Mouse (Mus musculus) thymus, postnatal 25 days (tissue): Measurements from ENCODE around the gene Mcl1.
"Not testable (repeated sequence)": the region's sequence is repeated elsewhere in the genome, so short reads cannot be mapped to it uniquely, and the experiment has no call there.

Experiments
- DNase-seq: peaks from one replicate; pipeline ENCODE4 v3.0.0; 2022

Mcl1 gene

DNA sequence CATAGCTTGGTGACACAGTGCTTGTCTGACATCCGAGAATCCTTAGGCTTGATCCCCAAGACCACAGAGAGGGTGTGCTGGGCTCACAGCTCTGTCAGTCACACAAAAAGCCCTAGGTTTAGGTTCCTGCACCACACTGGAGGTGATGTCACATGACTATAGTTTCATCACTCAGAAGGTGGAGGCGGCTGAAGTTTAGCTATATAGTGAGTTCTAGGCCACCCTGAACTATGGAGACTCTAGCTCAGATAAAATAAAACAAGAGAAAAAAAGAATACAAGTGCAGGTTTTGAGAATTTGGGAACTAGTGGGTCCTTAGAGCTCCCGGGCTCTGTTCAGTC lies 7.6 kb upstream of the Mcl1 start:
- DNase-seq, result no peak

DNA sequence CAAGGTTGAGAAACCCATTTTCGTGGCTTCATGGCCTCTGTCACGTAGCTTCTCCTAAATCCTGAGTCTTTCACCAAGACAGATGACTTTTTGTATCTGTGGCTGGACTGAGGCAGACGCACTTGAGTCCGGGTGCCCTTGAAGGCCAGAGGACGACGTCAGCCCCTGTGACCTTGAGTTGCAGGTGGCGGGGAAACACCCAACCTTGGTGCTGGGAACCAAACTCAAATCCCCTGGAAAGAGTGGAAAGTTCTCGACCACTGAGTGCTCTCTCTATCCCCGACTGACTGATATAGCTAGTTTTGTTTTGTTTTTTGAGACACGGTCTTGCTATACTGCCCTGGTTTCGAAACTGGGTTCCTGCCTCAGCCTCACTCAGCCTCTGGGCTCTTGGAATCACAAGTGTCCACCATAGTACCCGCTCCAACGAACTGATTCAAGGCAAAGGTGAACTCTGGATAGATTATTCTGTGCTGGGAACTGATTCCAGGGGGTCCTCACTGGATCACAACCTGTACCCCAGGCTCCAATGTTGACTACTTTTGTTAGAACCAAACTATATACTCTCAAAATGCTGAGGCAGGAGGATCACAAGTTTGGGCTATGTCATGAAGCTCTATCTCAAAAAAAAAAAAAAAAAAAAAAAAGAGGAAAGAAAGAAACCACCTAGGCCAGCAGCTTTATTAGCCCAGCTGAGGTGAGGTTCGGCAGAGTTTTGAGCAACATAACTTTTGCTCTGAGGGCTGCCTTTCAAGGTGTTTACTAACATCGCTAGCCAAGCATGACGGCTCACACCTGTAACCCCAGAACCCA lies 7.0 kb upstream of the Mcl1 start:
- DNase-seq, result no peak

DNA sequence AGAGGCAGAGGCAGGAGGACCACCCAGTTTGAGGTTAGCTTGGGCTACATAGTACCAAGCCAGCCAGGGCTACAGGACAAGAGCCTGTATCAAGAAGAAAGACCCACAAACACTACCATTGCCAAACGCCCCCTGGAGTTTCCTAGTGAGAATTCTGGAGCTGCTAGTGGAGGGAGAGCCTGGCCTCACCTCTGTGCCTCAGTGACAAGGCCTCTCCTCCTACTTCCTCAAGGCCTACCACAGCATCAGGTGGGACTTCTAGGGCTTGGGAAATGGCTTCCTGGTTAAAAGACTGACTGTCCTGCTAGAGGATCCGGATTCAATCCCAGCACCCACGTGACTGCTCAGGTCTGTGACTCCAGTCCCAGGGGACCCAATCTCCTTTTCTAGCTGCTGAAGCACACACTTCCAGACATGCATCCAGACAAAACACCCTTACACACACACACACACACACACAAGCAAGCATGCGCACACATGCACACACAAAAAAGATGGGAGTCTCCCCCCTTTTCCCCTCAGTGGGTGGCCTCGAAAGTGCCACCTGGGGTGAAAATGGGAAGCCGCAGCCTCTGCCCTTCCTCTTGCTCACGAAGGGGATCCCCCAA lies 6.3 kb upstream of the Mcl1 start:
- peak; percentile 36 for DNase-seq

DNA sequence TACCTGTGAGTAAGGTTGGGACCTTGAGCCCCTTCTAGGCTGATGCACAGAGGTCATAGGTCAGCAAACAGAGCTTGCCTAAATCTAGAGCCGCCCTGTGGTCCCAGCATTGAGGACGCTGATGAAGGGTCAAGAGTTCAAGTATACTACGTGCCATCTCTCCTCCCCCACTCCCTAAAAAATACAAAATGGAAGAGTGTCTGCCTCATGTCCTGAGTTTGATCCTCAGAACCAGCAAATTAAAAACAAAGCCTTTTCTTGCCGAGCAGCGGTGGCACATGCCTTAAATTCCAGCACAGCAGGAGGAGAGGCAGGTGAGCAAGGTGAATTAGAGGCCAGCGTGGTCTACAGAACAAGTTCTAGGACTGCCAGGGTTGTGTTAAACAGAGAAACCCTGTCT lies 5.7 kb upstream of the Mcl1 start:
- no peak for DNase-seq

DNA sequence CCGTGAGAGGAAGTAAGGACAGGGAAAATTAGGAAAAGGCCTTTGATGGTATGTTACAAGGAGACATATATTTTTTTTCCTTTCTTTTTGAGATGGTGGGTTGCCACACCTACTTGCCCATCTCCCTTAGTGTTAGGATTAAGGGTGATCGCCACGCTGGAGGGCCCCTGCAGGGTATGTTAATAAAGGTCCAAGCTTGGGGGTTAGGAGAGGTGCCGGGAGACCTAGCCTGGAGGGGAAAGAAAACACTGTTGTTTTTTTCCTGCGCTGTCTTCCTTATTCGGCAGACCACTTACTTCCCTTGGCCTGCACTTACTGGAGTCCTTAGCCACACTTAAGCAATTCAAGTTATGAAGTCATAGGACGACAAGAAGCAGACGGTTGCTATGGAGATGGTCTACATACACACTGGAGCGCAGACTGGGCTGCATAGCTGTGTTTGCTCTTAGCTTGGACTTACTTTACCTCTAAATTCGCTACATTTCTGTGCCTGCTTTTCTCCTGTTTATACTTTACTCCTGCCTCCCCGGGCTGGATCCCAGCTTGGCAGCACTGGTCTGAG lies 5.0 kb upstream of the Mcl1 start:
- no peak for DNase-seq

DNA sequence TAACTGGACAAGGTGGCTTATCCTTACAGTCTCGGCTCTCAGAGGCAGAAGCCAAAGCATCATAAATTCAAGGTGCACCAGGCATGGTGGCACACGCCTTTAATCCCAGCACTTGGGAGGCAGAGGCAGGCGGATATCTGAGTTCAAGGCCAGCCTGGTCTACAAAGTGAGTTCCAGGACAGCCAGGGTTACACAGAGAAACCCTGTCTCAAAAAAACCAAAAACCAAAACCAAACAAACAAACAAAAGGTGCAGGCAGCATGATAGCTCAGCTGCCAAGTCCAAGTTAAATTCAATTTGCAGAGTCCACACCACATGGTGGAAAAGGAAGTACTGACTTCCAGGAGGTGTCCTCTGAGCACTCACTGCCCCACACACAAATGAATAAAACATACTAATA lies 4.2 kb upstream of the Mcl1 start:
- not testable (repeated sequence) for DNase-seq

DNA sequence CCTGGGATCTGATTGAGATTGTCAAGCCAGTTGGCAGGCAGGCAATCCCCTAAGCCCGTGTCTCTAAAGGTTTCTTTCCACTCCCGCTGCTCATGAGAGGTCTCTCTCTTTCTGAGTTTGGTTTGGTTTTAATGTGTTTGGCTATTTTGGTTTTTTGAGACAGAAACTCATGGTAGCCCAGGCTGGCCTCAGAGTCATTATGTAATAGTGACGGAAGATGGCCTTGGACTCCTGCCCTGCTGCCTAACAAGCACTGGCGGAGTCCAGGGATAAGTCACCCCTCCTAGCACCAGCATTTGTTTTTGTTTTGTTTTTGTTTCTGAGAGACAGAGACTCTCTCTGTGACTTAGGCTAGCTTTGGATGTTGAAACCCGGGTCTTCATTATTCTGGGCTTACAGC lies 3.2 kb upstream of the Mcl1 start:
- DNase-seq, result no peak

DNA sequence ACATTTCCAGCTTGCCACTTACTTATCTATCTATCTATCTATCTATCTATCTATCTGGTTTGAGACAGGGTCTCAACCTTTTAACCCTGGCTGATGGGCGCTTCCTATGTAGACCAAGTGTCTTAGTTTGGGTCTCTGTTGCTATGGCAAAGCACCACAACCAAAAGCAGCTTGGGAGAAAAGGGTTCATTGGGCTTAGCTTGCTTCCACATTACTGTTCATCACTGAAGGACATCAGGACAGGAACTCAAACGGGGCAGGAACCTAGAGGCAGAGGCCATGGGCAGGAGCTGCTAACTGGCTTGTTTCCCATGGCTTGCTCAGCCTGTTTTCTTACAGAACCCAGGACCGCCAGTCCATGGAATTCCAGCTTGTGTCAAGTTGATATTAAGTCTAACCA lies 1.5 kb upstream of the Mcl1 start:
- no peak for DNase-seq

DNA sequence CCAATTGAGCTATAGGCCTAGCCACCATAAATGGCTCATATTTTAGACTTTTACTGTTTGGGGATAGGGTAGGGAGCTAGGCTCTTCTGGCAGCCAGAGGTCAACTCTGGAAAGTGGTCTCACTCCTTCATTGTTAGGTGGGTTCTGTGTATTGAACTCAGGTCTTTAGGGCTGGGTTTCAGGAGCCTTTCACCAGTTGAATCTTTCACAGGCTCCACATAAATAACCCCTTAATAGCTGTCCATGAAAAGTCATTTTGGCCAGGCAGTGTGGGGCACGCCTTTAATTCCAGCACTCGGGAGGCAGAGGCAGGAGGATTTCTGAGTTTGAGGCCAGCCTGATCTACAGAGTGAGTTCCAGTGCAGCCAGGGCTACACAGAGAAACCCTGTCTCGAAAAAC lies 877 bp upstream of the Mcl1 start:
- no peak for DNase-seq

DNA sequence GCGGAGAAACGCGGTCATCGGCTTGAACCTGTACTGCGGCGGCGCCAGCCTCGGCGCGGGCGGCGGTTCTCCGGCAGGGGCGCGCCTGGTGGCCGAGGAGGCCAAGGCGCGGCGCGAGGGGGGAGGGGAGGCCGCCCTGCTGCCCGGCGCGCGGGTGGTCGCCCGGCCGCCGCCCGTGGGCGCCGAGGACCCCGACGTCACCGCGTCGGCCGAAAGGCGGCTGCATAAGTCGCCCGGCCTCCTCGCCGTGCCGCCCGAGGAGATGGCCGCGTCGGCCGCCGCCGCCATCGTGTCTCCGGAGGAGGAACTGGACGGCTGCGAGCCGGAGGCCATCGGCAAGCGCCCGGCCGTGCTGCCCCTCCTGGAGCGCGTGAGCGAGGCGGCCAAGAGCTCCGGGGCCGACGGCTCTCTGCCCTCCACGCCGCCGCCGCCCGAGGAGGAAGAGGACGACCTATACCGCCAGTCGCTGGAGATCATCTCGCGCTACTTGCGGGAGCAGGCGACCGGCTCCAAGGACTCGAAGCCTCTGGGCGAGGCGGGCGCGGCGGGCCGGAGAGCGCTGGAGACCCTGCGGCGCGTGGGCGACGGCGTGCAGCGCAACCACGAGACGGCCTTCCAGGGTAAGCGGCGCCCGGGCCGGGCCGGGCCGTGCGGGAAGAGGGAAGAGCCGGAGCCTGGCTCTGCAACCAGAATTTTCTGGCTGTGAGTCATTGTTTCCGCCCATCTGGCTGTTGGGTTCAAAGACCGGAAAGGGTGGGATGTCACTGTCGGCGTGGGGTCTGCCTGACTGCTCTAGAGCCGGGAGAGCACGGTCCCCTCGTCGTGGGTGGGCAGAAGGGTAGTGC lies 502 bp downstream of the Mcl1 start:
- peak; percentile 85 for DNase-seq

DNA sequence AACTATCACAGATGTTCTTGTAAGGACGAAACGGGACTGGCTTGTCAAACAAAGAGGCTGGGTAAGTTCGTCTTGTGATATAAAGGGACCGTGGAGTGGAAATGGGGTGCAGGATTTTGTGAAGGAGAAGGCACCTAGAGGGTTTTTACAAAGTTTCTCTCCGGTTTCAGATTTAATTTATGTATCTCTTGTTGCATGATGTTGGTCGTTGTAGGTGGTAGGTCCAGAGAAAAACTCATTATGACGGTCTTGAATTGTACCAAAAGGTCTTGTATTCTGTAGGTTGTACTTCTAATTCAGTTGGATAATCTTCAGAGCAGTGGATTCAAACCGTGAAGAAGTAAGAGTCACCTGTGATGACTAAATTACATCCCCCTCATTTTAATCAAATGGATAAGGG lies 1.4 kb downstream of the Mcl1 start:
- DNase-seq, result no peak

DNA sequence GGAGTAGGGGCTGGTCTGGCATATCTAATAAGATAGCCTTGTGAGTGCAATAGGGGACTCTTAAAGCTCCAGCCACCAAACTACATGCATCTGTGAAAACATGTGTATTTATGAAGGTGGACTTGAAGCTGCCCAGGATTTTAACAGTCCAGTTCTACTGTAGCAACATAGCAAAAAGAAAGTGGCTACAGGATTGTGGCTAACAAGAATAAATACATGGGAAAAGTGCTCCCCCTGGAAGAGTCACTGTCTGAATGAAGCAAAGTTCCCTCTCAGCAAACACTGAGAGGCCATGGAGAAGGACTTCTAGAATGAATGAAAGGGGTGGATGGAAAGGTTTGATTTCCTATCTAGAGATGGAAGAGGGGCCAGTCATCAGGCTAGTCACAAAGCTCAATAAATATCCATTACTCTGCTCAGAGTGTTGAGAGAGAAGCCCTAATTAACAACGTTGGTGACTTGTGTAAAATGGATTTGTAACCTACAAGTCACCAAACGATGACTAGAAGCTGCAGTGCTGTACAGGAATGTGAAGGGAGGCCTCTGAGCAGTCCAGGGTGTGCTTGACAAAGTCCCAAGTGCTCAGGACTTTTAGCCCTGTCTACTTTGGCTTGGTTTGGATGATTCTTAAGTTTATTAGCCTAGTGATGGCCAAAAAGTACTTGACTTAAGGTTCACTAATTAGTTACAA lies 2.3 kb downstream of the Mcl1 start:
- no peak for DNase-seq

DNA sequence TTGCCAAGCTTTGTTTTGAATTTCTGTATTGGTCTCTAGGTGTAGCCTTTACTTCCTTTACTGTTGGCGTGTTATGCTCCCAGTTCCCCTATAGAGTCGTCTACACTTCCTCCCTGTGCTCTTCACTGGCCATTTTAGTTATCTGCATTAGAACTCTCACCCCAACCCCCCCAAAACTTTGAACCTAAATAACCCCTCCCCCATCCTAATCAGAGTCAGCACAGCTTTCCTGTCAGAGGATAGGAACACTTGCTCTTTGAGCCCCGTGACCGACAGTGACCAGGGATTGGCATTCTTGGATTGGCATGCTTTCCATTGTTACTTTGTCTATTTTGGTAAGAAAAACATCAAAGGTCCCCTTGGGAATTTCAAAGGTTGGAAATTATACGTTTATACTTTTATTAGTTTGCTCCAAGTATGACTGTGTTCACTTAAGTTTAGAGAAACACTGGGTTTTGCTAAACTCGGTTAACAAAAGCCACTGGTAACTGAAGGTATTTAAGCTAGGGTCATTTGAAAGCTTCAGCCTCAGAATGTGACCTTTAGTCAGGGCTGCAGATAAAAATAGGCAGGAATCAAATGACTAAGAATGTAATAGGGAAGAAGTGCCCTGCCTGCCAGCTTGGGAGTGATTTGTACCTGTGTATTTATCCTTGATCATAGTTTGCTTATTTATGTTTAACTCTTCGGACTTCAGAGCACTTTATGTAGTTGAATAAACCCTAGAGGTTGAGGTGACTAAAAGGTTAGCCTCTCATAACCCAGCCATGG lies 3.5 kb downstream of the Mcl1 start:
- DNase-seq, result no peak

DNA sequence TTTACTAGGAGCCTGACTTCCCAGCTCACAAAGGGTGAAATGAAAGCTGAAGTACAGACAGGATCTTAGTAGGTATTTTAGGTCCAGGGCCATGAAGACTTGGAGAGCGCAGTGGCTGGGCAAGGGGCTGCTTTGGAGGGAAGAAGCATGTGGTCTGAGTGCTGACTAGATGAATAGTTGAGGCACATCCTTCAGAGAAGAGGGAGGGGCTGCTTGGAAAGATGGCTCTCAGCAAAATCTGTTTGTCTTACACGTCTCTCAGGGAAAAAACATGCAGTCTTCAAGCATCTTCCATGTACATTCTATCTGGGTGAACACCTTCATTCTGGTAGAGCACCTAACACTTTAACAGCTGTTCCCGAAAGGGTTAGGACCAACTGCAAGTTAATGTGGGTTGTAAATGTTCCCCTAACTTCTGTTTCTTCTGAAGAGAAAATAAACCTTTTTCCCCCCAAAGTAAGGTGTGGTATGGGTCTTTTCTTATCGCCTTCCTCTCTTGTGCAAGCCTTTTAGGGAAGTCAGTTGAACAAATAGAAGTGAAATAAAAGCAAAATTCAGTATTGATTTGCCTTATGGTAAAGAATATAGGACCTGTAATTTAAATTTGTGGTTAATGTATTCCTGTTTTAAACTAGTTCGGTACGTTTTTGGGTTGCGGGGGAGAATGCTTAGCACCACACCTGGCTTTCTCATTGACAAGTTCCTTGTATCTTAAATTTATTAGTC lies 4.3 kb downstream of the Mcl1 start:
- DNase-seq, result no peak

DNA sequence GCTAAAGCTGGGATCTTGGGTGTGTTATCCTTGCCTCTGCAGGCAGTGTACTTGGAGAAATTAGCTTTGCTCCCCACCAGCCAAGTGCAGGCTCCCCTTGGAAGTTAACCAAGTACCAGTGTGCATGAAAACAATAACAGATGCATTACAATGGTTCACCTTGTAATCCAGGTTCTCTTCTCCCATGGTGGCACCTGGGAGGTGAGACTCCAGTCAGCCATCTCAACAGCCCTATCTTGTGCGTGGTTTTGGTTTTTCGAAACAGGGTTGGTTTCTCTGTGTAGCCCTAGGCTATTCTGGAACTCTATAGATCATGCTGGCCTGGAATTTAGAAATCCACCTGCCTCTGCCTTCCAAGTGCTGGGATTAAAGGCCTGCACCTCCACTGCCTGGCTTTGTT lies 4.9 kb downstream of the Mcl1 start:
- DNase-seq, result no peak

DNA sequence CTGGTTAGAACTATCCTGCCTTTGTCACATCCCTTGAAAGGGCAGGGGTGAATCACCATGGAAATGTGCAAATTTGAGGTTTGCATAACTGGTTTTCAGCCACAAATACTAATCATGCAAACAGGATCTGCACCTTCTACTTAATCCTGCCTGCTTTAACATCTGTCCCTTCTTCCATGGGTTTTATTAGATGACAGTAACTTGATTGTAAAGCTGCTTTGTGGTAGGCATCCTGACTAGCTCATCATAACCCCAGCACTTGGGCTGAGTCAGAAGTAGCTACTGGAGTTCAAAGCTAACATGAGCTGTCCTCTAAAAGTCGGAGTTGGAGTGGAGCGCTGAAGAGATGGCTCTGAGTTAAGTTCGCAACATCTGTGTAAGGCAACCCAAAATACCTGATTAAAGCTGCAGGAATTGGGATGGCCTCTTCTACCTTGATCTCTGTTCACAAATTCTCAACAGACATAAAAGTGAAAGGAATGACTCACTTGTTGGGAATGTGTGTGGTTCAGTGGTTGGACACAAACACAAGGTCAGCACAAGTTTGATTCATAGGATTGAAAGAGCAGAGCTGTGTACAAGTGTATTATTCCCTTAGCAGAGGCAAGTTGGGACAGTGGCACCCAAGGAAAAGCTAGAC lies 5.5 kb downstream of the Mcl1 start:
- no peak for DNase-seq

DNA sequence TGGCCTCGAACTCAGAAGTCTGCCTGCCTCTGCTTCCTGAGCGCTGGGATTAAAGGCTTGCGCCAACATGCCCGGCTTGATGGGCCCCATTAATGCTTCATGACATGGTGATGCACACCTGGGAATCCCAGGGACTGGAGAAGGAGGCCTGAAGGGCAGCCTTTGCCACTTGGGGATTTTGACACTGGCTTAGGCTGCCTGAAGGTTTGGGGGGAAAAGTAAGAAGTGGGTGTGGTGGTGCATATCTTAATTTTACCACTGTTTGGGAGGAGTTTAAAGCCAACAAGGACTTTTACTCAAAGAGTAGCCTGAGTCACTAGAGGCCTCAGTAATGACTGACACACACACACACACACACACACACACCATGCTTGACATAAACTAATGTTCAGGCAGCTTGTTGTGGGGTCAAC lies 6.4 kb downstream of the Mcl1 start:
- DNase-seq, result no peak

DNA sequence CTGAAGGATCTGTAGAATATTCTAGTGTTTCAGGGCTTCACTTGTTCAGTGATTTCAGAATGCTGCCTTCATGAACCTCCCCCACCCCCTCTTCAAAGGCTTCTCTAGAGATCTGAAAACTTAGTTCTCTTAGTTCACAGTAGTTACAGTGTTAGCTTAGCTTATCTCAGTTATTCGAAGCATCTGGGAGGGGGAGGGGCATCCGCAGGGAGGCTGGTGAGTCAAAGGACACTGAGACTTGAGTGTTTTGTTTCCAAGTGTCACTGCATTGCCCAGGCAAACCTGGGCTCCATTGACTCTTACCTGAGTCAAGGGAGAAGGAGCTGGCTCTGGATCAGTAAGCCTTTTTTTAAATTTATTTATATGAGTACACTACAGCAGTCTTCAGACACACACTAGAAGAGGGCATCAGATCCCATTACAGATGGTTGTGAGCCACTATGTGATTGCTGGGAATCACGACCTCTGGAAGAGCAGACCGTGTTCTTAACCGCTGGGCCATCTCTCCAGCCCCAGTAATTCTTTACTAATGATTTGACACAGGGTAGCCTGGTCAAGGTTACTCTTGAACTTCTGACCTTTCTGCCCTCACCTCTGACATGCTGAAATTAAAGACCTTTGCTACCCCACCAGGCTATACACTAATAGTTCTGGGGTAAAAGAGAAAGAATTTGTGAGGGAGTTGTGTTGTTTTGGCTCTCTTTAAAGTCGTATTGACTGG lies 7.7 kb downstream of the Mcl1 start:
- DNase-seq, result peak; percentile 82

DNA sequence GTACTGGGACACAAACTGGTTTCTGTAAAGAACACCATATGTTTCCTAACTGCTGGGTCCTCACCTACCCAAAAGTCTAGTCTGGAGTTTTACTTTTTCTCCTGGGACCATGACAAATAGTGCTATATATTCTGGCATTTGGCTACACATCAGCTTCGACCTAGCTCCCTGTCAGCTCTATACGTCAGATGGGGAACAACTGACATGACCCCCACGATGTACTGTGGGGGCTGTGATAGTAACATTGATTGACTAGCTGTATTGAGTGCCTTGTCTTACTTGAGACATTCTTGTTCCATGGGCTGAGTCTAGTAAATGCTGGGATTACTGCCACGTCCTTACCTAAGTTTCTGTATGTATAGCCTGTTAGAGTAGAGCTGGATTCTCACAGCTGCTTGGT lies 8.9 kb downstream of the Mcl1 start:
- no peak for DNase-seq

DNA sequence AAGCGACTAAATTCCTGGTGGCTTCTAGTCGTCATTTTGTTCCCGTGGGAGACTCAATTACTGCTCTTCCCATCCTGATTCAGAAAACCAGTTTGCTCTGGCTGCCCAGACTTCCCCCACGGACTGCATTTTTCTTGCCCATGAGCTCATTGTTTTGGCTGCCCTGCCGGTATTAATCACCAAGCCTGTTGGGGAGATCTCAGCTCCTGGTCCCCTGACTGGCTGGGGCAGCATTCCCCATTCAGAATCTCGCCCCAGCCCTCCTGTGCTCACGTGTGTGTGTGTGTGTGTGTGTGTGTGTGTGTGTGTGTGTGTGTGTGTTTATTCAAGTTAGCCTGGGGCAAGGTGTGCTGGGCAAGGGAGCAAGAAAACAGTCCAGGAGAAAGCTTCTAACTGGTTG lies 9.4 kb downstream of the Mcl1 start:
- no peak for DNase-seq
